Mouse (Mus musculus) olfactory bulb, adult 2 months (tissue): ENCODE measurements at regions not wholly inside any gene's neighbourhood (a gene's known extent, or its start where the extent isn't known, plus 50 kb on each side); places are given as distances from the start of the nearest gene placed in this dataset.

ENCODE experiments used
- CTCF ChIP-seq: fragments of 200-500 bp; IDR thresholded peaks from 2 replicates; pipeline ENCODE4 v1.5.1; 2012; ENCODE audit warnings: low read depth, mild to moderate bottlenecking, low read length, moderate library complexity; ENCODE audit not compliant: insufficient read depth
- POLR2A ChIP-seq: fragments of 200-500 bp; IDR thresholded peaks from 2 replicates; pipeline ENCODE4 v1.6.1; 2012; ENCODE audit warnings: mild to moderate bottlenecking, low read depth, low read length, moderate library complexity; ENCODE audit not compliant: insufficient read depth

DNA sequence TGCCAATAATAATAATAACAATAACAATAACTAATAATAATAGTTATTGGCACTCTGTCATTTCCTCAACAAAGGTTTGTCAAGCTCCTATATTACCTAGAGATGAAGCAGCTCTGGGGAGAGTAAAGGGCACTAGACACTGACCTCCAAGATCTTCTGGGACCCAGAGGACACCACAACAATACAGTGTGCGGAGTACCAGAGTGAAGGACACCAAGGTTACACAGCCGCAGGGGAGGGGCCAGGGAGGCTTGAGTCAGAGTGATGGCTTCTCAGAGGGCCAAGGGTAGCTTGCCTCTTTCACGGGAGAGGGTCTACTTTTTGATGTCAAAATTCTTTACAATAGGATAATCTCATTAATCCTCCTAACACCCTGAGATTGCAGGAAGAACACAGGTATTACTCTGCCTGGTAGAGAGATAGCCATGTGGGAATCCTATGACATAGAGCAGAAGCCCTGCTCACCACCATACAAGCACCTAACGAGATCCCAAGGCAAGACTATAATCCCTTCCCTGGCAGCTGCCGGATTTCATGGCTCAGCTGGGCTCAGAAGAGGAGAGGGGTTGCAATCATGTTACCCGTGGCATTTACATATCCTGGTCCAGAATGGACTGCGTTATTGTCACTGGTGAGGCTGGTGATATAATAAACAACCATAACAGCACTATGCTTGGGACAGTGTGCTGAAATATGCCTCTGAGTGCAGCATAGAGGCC, 91.1 kb downstream of the Gm815 start:
- TF ChIP-seq CTCF (no peak), POLR2A (no peak)
